Mouse (Mus musculus): ENCODE measurements around the gene Irf2.

GRCm38 (mm10) chr8:46750566-46750965, 11.0 kb downstream of the Irf2 start:
- TF ChIP-seq CTCF (IDR thresholded peaks at IDR 0.05; ENCODE audit: low read depth) (no peak), EP300 (IDR thresholded peaks at IDR 0.05; ENCODE audit: low read depth) (no peak; the same call in 1 of the 2 replicates)

Data from liver, postnatal 0 days (tissue).